Mouse (Mus musculus) gastrocnemius, postnatal 10 days (tissue): ENCODE data around the gene Chrdl1. TPM values are rescaled to one million over a fixed set of nuclear protein-coding genes. Genes with fewer than 3 reads are reported as not detected.
A peak's percentile ranks its signal among the peaks of the same experiment; 100 is the strongest.

Experiments used
- DNase-seq: peaks from one replicate; pipeline ENCODE4 v3.0.0; 2021; ENCODE audit warnings: mixed read lengths
- long read RNA-seq, 2 experiments: library from polyadenylated mRNA; stranded (forward); transcript quantifications; one replicate each; pipeline ENCODE4 v2.0.0; 2021
- total RNA-seq, 2 experiments: library from RNA; stranded (reverse); gene quantifications; 2 replicates each; pipeline ENCODE4 v1.2.3; 2021

The Chrdl1 gene
- total RNA-seq = 1 to 10 TPM; 6.2 TPM
- long read RNA-seq, experiment 1, full-length matches to known transcripts = 3 of 4 reads
- long read RNA-seq, experiment 1, partial matches to known transcripts = 0 of 4 reads
- long read RNA-seq, experiment 1, other reads (novel, unspliced or antisense) = 1 of 4 reads
- long read RNA-seq, experiment 2, full-length matches to known transcripts = 1 of 2 reads
- long read RNA-seq, experiment 2, partial matches to known transcripts = 0 of 2 reads
- long read RNA-seq, experiment 2, other reads (novel, unspliced or antisense) = 1 of 2 reads

GRCm38 (mm10) chrX:143393791-143394369 lies at the start of gene Chrdl1:
TSS of gene Chrdl1 (minus strand) at chrX:143394262.
- peak; percentile 36 for DNase-seq

DNA sequence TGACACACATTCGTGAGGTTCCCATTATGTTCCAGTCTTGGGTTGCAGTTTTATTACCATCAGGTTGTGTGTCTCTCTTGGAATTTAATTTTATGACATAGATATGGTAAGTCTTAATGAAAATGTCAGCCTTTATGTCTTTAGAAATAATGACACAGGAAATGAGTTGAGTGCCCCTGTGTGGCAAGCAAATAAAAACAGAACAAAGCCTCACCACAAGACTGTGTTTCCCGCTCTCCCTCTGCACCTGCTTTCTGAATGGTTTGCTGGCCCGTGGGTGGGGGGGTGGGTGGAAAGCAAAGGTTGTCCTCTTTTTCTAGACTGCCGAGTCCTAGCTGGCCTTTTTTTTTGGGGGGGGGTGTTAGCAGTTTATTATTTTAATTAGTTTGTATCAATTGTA lies 48.6 kb upstream of the Chrdl1 start:
- DNase-seq = no peak

- no peak for DNase-seq
Observed at GRCm38 (mm10) chrX:143404601-143405000, 10.5 kb upstream of the Chrdl1 start.

GRCm38 (mm10) chrX:143366256-143366959 lies 27.7 kb downstream of the Chrdl1 start:
- no peak for DNase-seq

DNA sequence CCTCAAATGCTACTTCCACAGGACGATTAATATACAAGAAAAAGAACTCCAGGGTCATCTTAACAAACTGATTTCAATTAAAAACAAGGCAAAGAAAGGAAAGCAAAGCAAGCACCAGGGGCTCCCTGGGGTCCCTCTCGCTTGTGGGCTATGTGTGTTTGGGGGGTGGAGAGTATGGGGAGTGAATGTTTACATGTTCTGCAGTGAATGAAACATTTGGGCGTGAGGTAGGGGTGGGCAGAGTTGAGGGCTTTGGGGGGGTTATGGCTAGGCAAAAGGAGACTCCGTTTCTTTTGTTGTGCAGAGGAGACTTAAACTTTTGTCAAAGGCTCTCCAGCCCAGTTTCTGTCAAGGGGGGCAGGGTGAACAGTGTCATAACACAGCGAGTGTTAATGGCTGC lies 46.8 kb downstream of the Chrdl1 start:
- no peak for DNase-seq

GRCm38 (mm10) chrX:143346739-143347138 lies 47.3 kb downstream of the Chrdl1 start:
- DNase-seq = no peak

GRCm38 (mm10) chrX:143344509-143345495 lies 49.3 kb downstream of the Chrdl1 start:
- DNase-seq = peak; percentile 6

GRCm38 (mm10) chrX:143338156-143338555 lies 55.9 kb downstream of the Chrdl1 start:
- no peak for DNase-seq

GRCm38 (mm10) chrX:143337561-143337960 lies 56.5 kb downstream of the Chrdl1 start:
- DNase-seq = no peak

- no peak for DNase-seq
Observed at GRCm38 (mm10) chrX:143336661-143337060, 57.4 kb downstream of the Chrdl1 start.

DNA sequence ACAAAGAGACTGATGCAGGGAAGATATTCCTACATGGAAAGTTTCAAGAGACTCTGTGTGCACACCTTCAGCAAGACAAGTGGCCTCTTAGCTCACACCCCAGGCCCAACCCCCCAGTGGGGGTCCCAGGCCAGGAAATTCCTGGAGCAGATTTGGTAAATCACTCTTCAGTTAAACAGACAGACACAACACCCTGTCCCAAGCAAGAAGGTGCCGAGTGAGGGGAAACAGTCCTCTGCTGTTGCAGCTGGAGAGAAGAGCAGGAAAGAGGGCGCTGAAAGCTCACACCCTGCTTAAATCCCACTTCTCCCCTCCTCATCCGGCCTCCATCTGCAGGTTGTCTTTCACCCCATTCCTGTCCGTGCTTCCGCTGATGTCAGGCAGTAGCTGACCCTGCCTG lies 58.2 kb downstream of the Chrdl1 start:
- no peak for DNase-seq

- no peak for DNase-seq
Observed at GRCm38 (mm10) chrX:143313166-143313565, 80.9 kb downstream of the Chrdl1 start.

- DNase-seq = no peak
Observed at GRCm38 (mm10) chrX:143294726-143295125, 99.3 kb downstream of the Chrdl1 start.

DNA sequence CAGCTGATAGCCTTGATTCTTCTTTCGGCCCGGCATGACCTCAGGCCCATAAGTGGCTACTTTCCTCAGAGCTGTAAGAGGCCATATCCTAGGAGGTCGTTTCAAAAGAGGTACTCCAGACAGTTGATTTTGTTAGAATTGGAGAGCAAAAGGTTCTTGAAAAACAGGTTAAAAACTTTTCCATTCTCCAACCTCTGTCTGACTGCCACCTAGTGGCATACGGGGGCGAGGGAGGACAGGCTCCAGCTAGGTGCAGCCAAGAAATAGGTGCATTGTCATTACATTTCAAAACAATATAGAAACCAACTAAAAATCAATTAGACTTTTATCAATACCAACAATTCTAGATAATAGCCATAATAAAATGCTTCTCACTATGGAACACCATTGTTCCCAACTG lies 118.9 kb downstream of the Chrdl1 start:
- DNase-seq = no peak

- no peak for DNase-seq
Observed at GRCm38 (mm10) chrX:143250709-143251108, 143.4 kb downstream of the Chrdl1 start.

Other genes starting within 250 kb of the Chrdl1 start
- gene Pak3, start 124.3 kb upstream of the Chrdl1 start, total RNA-seq = 1 to 10 TPM; 4.9 to 7.3 TPM